Mouse (Mus musculus): Measurements from ENCODE around the gene H2afx.
"Not testable (repeated sequence)": the region's sequence is repeated elsewhere in the genome, so short reads cannot be mapped to it uniquely, and the experiment has no call there.

H2afx gene

GRCm38 (mm10) chr9:44342173-44342572 is 7.7 kb downstream of the H2afx start:
- DNase-seq: no peak

GRCm38 (mm10) chr9:44342605-44343004 is 8.1 kb downstream of the H2afx start:
- no peak for DNase-seq

- DNase-seq: no peak
Measured at GRCm38 (mm10) chr9:44343290-44343689, 8.8 kb downstream of the H2afx start.

GRCm38 (mm10) chr9:44343781-44344421 is 9.4 kb downstream of the H2afx start, which contains the start of gene Hmbs:
Hmbs (minus strand) TSS chr9:44344228.
- peak; percentile 93 for DNase-seq

- no peak for DNase-seq
Measured at GRCm38 (mm10) chr9:44345570-44346433, 11.3 kb downstream of the H2afx start.

GRCm38 (mm10) chr9:44347166-44347565 is 12.7 kb downstream of the H2afx start:
- DNase-seq: no peak

GRCm38 (mm10) chr9:44347621-44348020 is 13.1 kb downstream of the H2afx start:
- no peak for DNase-seq

GRCm38 (mm10) chr9:44348546-44348945 is 14.1 kb downstream of the H2afx start:
- DNase-seq: no peak

- no peak for DNase-seq
Measured at GRCm38 (mm10) chr9:44351396-44351795, 16.9 kb downstream of the H2afx start.

- DNase-seq: no peak
Measured at GRCm38 (mm10) chr9:44352337-44352736, 17.8 kb downstream of the H2afx start.

GRCm38 (mm10) chr9:44353142-44353541 is 18.6 kb downstream of the H2afx start:
- no peak for DNase-seq

GRCm38 (mm10) chr9:44357207-44357606 is 22.7 kb downstream of the H2afx start:
- DNase-seq: peak; percentile 60

GRCm38 (mm10) chr9:44361190-44361917 is 26.9 kb downstream of the H2afx start, which contains the start of gene Vps11:
Vps11 (minus strand) TSS chr9:44361670.
- peak; percentile 98 for DNase-seq

GRCm38 (mm10) chr9:44361931-44362330 is 27.4 kb downstream of the H2afx start:
- not testable (repeated sequence) for DNase-seq

- peak; percentile 22 for DNase-seq
Measured at GRCm38 (mm10) chr9:44364480-44364879, 30.0 kb downstream of the H2afx start.

- DNase-seq: no peak
Measured at GRCm38 (mm10) chr9:44373386-44373785, 38.9 kb downstream of the H2afx start.

GRCm38 (mm10) chr9:44376141-44376540 is 41.6 kb downstream of the H2afx start:
- DNase-seq: no peak

GRCm38 (mm10) chr9:44377335-44377734 is 42.8 kb downstream of the H2afx start:
- not testable (repeated sequence) for DNase-seq

- DNase-seq: no peak
Measured at GRCm38 (mm10) chr9:44378153-44378730, 43.7 kb downstream of the H2afx start.

GRCm38 (mm10) chr9:44379054-44379834 is 44.8 kb downstream of the H2afx start, which contains the start of gene Hyou1:
Hyou1 (plus strand) TSS chr9:44379490.
- DNase-seq: peak; percentile 98

- no peak for DNase-seq
Measured at GRCm38 (mm10) chr9:44379862-44380261, 45.4 kb downstream of the H2afx start.

- DNase-seq: no peak
Measured at GRCm38 (mm10) chr9:44384596-44384995, 50.1 kb downstream of the H2afx start.
